Mouse (Mus musculus): ENCODE measurements around the gene Gdnf.

The Gdnf gene

GRCm38 (mm10) chr15:7862890-7863289 is 52.2 kb downstream of the Gdnf start:
- DNase-seq (ENCODE audit: low read depth, low spot score) = no peak

DNA sequence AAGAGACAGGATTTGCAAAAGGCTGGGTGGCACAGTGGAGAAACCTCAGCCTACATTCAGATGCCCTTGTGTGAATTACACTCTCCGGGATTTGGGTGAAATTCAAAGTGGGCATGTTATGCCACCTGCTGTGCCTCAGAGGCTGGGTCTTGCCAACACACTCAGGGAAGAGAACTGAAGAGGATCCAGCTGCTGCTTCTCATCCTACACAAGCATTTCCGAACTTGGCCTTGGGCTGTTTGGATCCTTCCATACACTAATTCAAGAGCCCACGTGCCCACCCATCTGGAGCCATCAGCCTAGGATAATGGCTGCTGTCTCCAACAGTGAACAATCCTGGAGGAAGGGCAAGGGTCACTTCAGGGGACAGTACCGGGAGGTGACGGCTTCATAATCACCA is 52.7 kb downstream of the Gdnf start:
- no peak for DNase-seq (ENCODE audit: low read depth, low spot score)

DNA sequence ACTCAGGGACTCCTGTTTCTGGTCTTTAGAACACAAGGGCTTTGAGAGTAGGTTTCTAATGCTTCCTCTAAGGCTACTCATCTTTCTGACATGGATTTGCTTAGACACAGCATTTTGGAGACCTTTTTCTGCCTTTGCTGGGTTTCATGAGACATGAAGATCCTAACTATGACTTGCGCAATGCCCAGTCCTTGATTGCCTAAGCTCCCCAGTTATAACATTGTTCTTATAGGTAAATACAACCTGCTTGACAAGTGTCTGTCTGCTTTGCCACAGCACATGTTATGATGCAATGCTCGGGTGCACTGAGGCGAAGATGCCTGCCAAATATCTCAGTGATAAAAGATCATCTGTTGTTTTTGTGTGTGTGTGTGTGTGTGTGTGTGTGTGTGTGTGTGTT is 54.7 kb downstream of the Gdnf start:
- no peak for DNase-seq (ENCODE audit: low read depth, low spot score)

- no peak for DNase-seq (ENCODE audit: low read depth, low spot score)
Measured at GRCm38 (mm10) chr15:7872473-7872872, 61.8 kb downstream of the Gdnf start.

DNA sequence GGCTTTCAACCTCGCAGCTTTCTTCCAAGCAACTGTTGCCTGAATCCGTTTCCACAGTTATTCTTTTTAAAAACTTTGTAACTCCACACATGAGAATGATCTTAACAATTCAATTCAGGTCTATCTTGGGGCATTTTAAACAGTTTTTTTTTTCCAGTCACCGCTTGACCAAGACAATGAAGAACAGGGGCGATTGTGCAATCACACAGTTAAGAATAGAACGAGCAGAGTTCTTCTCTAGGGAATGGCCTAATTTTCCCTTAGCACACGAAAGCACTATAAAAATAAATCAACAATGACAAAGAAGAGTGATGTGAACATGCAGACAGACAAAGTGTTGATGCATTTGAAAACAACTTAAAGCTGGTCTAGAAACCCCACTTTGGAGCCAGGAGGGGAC is 65.2 kb downstream of the Gdnf start:
- no peak for DNase-seq (ENCODE audit: low read depth, low spot score)

DNA sequence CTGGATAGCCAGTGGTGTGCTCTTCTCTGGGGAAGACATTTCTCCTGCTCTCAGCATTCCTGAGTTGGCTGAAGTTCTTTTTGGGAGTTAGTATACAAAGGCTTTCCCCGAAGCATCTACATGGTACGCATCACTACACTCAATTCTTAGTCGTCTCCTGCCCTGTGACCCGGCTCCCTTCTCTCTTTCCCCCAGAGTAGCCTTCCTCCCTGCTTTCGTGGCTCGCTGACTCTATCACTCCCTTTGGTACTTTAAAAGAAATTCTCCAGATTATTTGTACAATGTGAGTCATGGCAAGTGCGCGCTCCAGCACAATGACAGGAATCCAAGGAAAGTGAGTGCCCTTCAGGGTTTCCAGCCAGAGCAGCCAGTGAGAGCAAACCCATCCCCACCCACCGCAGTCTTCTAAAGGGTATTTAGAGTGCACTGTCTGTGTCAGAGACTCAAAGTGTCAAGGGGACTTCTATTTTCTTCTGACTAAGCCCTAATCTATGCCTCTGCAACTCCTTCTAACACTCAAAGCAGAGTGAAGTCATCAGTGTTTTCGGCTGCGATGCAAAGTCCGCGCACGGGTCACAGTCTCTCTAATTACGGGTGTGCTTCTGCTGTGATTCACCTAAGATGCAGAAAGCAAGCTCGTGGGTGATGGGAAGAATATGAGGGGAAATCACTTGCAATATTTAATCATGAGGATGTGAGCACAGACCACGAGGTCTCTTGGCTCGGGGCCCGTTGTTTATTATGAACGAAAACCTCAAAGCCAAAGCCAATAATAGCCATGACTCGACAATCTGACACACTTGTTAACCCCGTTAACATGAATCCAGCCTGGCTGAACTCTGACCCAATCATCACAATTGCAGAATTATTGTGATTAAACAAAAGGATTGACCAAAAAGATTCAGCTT is 67.2 kb downstream of the Gdnf start:
- no peak for DNase-seq (ENCODE audit: low read depth, low spot score)

DNA sequence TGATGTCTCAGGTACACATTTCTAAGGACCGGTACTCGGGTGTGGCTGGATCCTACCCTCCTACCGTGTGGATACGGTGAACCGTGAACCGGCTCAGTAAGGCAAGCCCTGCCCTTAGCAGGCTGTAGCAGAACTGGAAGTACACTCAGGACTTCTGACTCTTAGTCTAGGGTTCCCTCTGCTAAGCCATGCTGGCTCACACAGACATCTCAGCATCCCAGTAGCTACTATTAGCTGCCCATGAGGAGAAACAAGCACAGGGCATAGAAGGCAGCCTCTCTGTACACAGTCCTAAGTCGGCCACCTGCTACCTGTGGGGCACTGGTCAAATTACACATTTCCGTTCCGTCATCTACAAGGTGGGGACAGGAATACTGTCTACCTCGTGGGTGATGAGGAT is 68.2 kb downstream of the Gdnf start:
- no peak for DNase-seq (ENCODE audit: low read depth, low spot score)

DNA sequence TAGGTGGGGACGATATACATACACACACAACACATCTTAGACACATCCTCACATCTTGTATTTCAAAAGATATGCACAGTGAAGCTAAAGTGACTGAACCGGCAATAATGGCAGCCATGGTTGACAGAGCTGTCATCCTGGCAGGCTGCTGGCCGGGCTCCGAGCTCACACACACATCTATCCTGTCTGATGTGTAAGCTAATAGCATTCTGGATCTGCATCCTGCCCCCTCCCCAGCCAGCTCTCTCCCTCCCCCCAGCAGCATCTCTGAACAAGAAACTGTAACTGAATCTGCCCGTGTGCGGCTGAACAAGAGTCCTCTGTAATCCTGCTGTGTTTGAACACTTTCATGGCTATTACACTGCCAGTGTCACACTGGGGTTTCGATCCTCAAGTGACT is 69.3 kb downstream of the Gdnf start:
- DNase-seq (ENCODE audit: low read depth, low spot score) = no peak

DNA sequence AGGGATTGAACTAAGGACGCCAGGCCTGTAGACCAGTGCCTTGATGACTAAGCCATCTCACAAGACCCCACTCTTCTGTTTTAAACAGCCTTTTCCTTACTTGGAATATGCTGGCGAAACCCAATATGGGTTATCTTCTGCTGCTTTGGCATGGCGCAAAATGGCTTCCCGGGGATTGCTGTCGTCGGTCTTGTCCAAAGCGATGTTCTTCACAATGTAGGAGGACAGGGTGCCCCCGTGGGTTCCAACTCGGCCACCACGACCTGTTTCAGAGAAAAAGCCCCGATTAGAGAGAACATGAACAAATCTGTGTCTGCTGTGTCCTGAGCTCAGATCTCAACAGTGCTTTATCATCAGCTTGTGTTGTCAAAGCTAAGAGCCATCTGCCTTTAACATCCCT is 73.5 kb downstream of the Gdnf start:
- no peak for DNase-seq (ENCODE audit: low read depth, low spot score)

- peak; percentile 63 for DNase-seq (ENCODE audit: low read depth, low spot score)
Measured at GRCm38 (mm10) chr15:7885106-7885505, 74.5 kb downstream of the Gdnf start.

DNA sequence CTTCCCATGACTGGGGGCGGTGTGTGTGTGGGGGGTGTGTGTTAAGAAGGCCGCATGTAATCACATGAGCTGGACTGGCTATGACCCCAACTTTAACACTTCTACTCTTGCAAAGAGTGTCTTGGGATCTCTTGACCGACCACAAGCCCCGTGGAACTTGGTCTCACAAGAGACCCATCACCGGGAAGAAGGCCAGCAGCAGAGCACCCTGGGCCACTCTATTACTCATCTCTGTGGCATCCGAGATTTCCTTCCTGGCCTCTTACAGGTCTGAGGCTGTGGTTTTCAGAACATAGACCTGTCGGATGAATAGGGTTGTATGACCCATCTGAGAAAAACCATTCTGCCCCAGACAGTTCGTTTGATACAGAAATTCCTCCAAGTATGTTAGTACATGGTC is 75.9 kb downstream of the Gdnf start:
- no peak for DNase-seq (ENCODE audit: low read depth, low spot score)
